Mouse (Mus musculus) midbrain, embryonic 13.5 days (tissue): ENCODE data around the gene Gm20532. TPM values are rescaled to one million over a fixed set of nuclear protein-coding genes. Genes with fewer than 3 reads are reported as not detected.

Experiments
- ATAC-seq: fragments of 200-750 bp; cut with Nextera tagmentation; 2 replicates; pipeline ENCODE4 v1.8.0; 2017; ENCODE audit warnings: mild to moderate bottlenecking, moderate TSS enrichment, moderate library complexity
- H3K27ac ChIP-seq: fragments of 300-500 bp; sonication (generic); 2 replicates; pipeline ENCODE4 v1.5.1; 2015; ENCODE audit warnings: inconsistent platforms, mild to moderate bottlenecking, moderate library complexity
- H3K27me3 ChIP-seq: fragments of 300-500 bp; sonication (generic); 2 replicates; pipeline ENCODE4 v1.6.1; 2015; ENCODE audit warnings: mild to moderate bottlenecking, inconsistent platforms
- H3K36me3 ChIP-seq: fragments of 300-500 bp; sonication (generic); 2 replicates; pipeline ENCODE4 v1.6.1; 2015; ENCODE audit warnings: mild to moderate bottlenecking, inconsistent platforms
- H3K4me1 ChIP-seq: fragments of 300-500 bp; sonication (generic); replicated peaks from 2 replicates; pipeline ENCODE4 v1.6.1; 2015; ENCODE audit warnings: inconsistent platforms
- H3K4me2 ChIP-seq: fragments of 300-500 bp; sonication (generic); replicated peaks from 2 replicates; pipeline ENCODE4 v1.6.1; 2015; ENCODE audit warnings: moderate library complexity, mild to moderate bottlenecking, inconsistent platforms
- H3K4me3 ChIP-seq: fragments of 300-500 bp; sonication (generic); replicated peaks from 2 replicates; pipeline ENCODE4 v1.5.1; 2015; ENCODE audit warnings: mild to moderate bottlenecking, inconsistent platforms
- H3K9ac ChIP-seq: fragments of 300-500 bp; sonication (generic); replicated peaks from 2 replicates; pipeline ENCODE4 v1.6.1; 2015; ENCODE audit warnings: mild to moderate bottlenecking, inconsistent platforms
- H3K9me3 ChIP-seq: fragments of 300-500 bp; sonication (generic); 2 replicates; pipeline ENCODE4 v1.6.1; 2016; ENCODE audit warnings: mild to moderate bottlenecking, inconsistent platforms
- WGBS: fragments of 180-500 bp; shearing (Covaris S2); methylation state at CpG from one replicate; pipeline ENCODE4 v1.1.7; 2015; 5-methylcytosine and 5-hydroxymethylcytosine counted together
- polyA plus RNA-seq: library from polyadenylated mRNA; unstranded; fragments of >200 nt; fragmentation: Nextera tagmentation; extraction: Ambion mirVana; gene quantifications from 2 replicates; pipeline ENCODE4 v1.2.1, GENCODE M21; 2015

Gm20532 gene
- polyA plus RNA-seq, 1 experiment from 2014 or later = not detected

- H3K4me3 ChIP-seq = no peak overlapping the region
- H3K27me3 ChIP-seq = no peaks in the 10 kb centered on the region
- peaks cover 15% of the 10 kb centered on the region; the same call in 1 of the 2 replicates for H3K4me1 ChIP-seq
- H3K4me2 ChIP-seq = no peak overlapping the region
- no peak for ATAC-seq
- WGBS = 28% methylated on average over 5 of the region's 5 CpGs
- no peak overlapping the region for H3K27ac ChIP-seq
- H3K9ac ChIP-seq = no peak overlapping the region
- no peaks in the 10 kb centered on the region for H3K36me3 ChIP-seq
- no peaks in the 10 kb centered on the region for H3K9me3 ChIP-seq
Measured at GRCm38 (mm10) chr2:26574862-26575261, 11.6 kb upstream of the Gm20532 start.

GRCm38 (mm10) chr2:26575378-26575777 lies 11.1 kb upstream of the Gm20532 start:
- no peak for ATAC-seq
- 89% methylated on average over 1 of the region's 1 CpGs for WGBS

DNA sequence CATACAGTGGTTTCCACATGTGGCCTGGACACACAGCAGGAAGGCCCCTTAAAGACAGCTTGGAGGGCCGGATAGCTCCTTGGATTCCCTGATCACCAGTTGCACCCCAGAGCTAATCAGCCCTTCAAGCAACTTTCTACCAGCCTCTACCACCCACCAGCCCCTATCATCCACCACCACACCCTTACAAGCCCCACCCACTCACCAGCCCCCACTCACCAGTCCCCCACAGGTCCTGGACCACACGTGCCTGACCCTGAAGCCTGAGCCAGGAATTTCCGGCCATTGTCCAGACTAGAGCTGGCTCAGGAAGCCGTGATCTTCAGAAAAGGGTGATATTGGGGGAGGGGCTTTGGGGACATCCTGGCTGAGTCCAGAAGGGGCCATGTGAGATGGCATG lies 10.6 kb upstream of the Gm20532 start:
- Histone ChIP-seq H3K36me3 (no peaks in the 10 kb centered on the region), H3K4me2 (no peak overlapping the region), H3K9ac (no peak overlapping the region), H3K4me1 (peaks cover 15% of the 10 kb centered on the region; the same call in 1 of the 2 replicates), H3K9me3 (no peaks in the 10 kb centered on the region), H3K4me3 (no peak overlapping the region), H3K27me3 (no peaks in the 10 kb centered on the region), H3K27ac (no peak overlapping the region)
- no peak for ATAC-seq
- WGBS = 70% methylated on average over 4 of the region's 4 CpGs

More at GRCm38 (mm10) chr2:26575378-26575777, 11.1 kb upstream of the Gm20532 start:
- no peak overlapping the region for H3K9ac ChIP-seq
- H3K9me3 ChIP-seq = no peaks in the 10 kb centered on the region
- no peaks in the 10 kb centered on the region for H3K36me3 ChIP-seq
- H3K4me1 ChIP-seq = peaks cover 15% of the 10 kb centered on the region; the same call in 1 of the 2 replicates
- no peak overlapping the region for H3K4me3 ChIP-seq
- no peak overlapping the region for H3K4me2 ChIP-seq
- H3K27ac ChIP-seq = no peak overlapping the region
- no peaks in the 10 kb centered on the region for H3K27me3 ChIP-seq

GRCm38 (mm10) chr2:26576462-26576861 lies 10.0 kb upstream of the Gm20532 start:
- WGBS = 41% methylated on average over 4 of the region's 4 CpGs
- Histone ChIP-seq H3K9ac (no peak overlapping the region), H3K36me3 (no peaks in the 10 kb centered on the region), H3K27ac (no peak overlapping the region), H3K9me3 (no peaks in the 10 kb centered on the region), H3K4me1 (peaks cover 15% of the 10 kb centered on the region; the same call in 1 of the 2 replicates), H3K4me3 (no peak overlapping the region), H3K27me3 (no peaks in the 10 kb centered on the region), H3K4me2 (no peak overlapping the region)
- no peak for ATAC-seq

DNA sequence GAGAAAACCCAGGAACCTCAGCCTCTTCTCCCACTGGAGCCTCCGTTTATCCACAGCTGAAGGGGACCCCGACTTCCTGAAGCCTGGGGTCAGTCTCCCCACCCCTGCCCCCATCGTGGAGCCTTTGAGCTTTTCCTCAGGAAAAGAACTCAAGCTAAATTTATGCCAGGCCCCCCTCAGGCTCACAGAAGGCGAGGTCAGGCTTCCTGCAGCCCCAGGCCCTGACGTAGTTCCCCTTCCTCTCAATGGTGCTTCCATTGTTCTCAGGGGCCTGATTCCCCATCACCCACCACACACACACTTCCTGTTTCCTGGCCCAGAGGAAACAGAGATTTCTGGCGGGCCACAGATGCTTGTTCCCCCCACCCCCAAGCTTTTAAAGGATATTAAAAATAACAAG lies 8.1 kb upstream of the Gm20532 start:
- no peak overlapping the region for H3K4me2 ChIP-seq
- no peaks in the 10 kb centered on the region for H3K9me3 ChIP-seq
- no peak for ATAC-seq
- no peak overlapping the region for H3K9ac ChIP-seq
- WGBS = 65% methylated on average over 6 of the region's 6 CpGs
- H3K27me3 ChIP-seq = no peaks in the 10 kb centered on the region
- no peak overlapping the region for H3K4me3 ChIP-seq
- peaks cover 12% of the 10 kb centered on the region; the same call in 1 of the 2 replicates for H3K4me1 ChIP-seq
- H3K36me3 ChIP-seq = no peaks in the 10 kb centered on the region
- peak overlapping the region; percentile 51; the same call in 1 of the 2 replicates for H3K27ac ChIP-seq

DNA sequence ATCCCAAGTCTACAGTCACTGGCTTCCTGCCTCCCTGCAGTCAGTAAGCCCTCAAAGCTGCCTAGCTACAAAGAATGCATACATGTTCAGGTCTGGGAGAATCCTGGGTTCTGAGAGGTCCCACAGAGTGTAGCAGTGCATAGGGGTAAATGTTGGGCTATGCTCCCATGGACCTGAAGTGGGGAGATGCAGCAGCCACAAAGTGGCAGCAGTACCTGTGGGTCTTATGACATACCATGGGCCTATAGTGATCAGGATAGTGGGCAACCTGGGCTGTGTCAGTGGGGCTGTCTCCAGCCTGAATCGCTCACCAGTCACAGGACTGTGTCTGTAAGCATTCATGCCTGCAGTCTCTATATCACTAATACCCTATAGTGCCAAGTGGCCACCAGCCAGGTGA lies 6.7 kb upstream of the Gm20532 start, which contains the start of gene Egfl7:
Gene Egfl7 (plus strand): TSS at position 301 of the 400 bp plus-strand sequence.
- H3K4me3 ChIP-seq = no peak within 1 kb of the TSS
- 0 out of 2 replicates have a peak, but pooled peaks cover 6% of the 10 kb centered on the region for H3K4me1 ChIP-seq
- no peak within 1 kb of the TSS for H3K27ac ChIP-seq
- H3K9ac ChIP-seq = no peak within 1 kb of the TSS
- H3K4me2 ChIP-seq = no peak within 1 kb of the TSS
- H3K27me3 ChIP-seq = no peaks in the 10 kb centered on the region
- 95% methylated on average over 1 of the region's 1 CpGs for WGBS
- H3K9me3 ChIP-seq = no peaks in the 10 kb centered on the region
- no peak for ATAC-seq
- no peaks in the 10 kb centered on the region for H3K36me3 ChIP-seq

GRCm38 (mm10) chr2:26580751-26581150 lies 5.7 kb upstream of the Gm20532 start:
- no peaks in the 10 kb centered on the region for H3K27me3 ChIP-seq
- H3K4me1 ChIP-seq = 0 out of 2 replicates have a peak, but pooled peaks cover 6% of the 10 kb centered on the region
- H3K4me2 ChIP-seq = no peak overlapping the region
- ATAC-seq = no peak
- H3K9me3 ChIP-seq = no peaks in the 10 kb centered on the region
- H3K4me3 ChIP-seq = no peak overlapping the region
- H3K36me3 ChIP-seq = no peaks in the 10 kb centered on the region
- WGBS = 94% methylated on average over 5 of the region's 5 CpGs
- H3K27ac ChIP-seq = no peak overlapping the region
- no peak overlapping the region for H3K9ac ChIP-seq

DNA sequence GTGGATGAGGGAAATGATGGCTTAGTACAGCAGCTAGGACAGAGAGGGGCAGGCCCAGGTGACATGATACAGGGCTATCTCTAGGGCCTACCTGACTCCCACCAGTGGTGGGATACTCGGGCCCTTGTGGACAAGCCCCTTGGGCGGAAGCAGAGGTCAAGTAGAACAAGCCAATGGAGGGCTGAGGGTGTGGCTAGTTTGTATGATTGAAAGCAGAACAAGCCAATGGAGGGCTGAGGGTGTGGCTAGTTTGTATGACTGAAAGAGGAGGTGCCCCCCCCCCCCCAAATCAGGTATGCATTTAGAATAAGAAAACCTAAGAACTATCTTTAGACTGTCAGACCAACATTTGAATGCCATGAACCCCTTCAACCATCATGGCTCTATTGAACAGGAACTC lies 4.2 kb upstream of the Gm20532 start:
- no peak overlapping the region for H3K9ac ChIP-seq
- no peak overlapping the region for H3K4me2 ChIP-seq
- H3K27me3 ChIP-seq = no peaks in the 10 kb centered on the region
- H3K27ac ChIP-seq = no peak overlapping the region
- WGBS = 72% methylated on average over 2 of the region's 2 CpGs
- no peak for ATAC-seq
- no peaks in the 10 kb centered on the region for H3K36me3 ChIP-seq
- peaks cover 18% of the 10 kb centered on the region for H3K4me1 ChIP-seq
- no peaks in the 10 kb centered on the region for H3K9me3 ChIP-seq
- H3K4me3 ChIP-seq = no peak overlapping the region

- H3K27me3 ChIP-seq = no peaks in the 10 kb centered on the region
- no peaks in the 10 kb centered on the region for H3K9me3 ChIP-seq
- H3K4me3 ChIP-seq = no peak overlapping the region
- no peak overlapping the region for H3K9ac ChIP-seq
- no peak overlapping the region for H3K4me2 ChIP-seq
- H3K27ac ChIP-seq = no peak overlapping the region
- peaks cover 20% of the 10 kb centered on the region for H3K4me1 ChIP-seq
- no peak for ATAC-seq
- WGBS = 82% methylated on average over 7 of the region's 7 CpGs
- H3K36me3 ChIP-seq = no peaks in the 10 kb centered on the region
Measured at GRCm38 (mm10) chr2:26582741-26583140, 3.7 kb upstream of the Gm20532 start.

DNA sequence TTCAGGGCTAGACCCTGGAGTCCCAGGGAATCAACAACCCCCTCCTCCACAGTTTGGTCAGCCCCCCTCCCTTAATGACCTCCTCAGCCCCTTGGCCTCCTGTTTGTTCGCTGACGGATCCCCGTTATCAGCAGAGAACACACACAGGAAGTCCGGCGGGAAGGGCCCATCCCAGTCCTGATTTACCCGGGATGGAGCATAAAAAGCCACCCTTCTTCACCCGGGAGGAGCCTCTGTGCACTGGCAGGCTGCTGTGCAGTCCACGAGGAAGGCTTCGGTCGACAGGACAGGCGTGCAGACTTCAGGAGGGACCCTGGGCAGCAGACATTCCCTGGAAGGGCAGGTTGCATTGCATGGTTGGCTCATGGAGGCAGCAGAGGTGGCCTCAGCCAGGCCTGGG lies 2.8 kb upstream of the Gm20532 start:
- H3K9ac ChIP-seq = 0 out of 2 replicates have a peak overlapping the region, but pooled peaks have one; percentile 36
- WGBS = 75% methylated on average over 11 of the region's 11 CpGs
- no peaks in the 10 kb centered on the region for H3K27me3 ChIP-seq
- H3K9me3 ChIP-seq = no peaks in the 10 kb centered on the region
- H3K4me1 ChIP-seq = peaks cover 14% of the 10 kb centered on the region
- no peak overlapping the region for H3K4me2 ChIP-seq
- H3K36me3 ChIP-seq = no peaks in the 10 kb centered on the region
- 0 out of 2 replicates have a peak overlapping the region, but pooled peaks have one; percentile 51 for H3K27ac ChIP-seq
- peak overlapping the region; percentile 14; the same call in 1 of the 2 replicates for H3K4me3 ChIP-seq
- no peak for ATAC-seq

DNA sequence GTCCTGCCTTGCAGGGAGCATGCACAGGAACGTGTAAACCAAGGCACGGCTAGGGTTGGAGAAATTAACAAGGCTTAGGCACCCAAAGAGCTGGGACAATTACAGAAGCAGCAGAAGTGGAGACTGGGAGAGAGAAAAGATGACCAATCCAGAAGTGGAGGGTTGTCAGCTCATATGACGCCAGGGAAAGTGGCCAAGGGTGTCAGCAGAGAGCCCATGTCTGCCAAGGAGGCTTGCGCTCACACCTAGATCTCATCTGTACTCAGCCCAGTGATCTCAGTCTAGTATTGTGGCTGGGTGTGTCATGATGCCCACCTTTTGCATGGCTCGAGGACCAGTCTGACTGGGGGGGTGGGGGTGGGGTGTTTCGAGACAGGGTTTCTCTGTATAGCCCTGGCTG lies 726 bp upstream of the Gm20532 start:
- Histone ChIP-seq H3K27me3 (no peaks in the 10 kb centered on the region), H3K4me3 (0 out of 2 replicates have a peak overlapping the region, but pooled peaks have one; percentile 53), H3K27ac (peak overlapping the region; percentile 1; the same call in 1 of the 2 replicates), H3K9me3 (no peaks in the 10 kb centered on the region), H3K9ac (peak overlapping the region; percentile 23; the same call in 1 of the 2 replicates), H3K4me2 (no peak overlapping the region), H3K4me1 (peaks cover 14% of the 10 kb centered on the region), H3K36me3 (no peaks in the 10 kb centered on the region)
- 72% methylated on average over 6 of the region's 6 CpGs for WGBS
- ATAC-seq = 0 out of 2 replicates have a peak, but pooled peaks have one; percentile 1

- WGBS = 7% methylated on average over 11 of the region's 11 CpGs
- peak overlapping the region; percentile 53 for H3K4me3 ChIP-seq
- H3K9ac ChIP-seq = peak overlapping the region; percentile 71
- no peaks in the 10 kb centered on the region for H3K36me3 ChIP-seq
- ATAC-seq = peak; percentile 64; the same call in 1 of the 2 replicates
- peaks cover 14% of the 10 kb centered on the region for H3K4me1 ChIP-seq
- H3K4me2 ChIP-seq = peak overlapping the region; percentile 75
- H3K27ac ChIP-seq = no peak overlapping the region
- no peaks in the 10 kb centered on the region for H3K27me3 ChIP-seq
- H3K9me3 ChIP-seq = no peaks in the 10 kb centered on the region
Measured at GRCm38 (mm10) chr2:26587044-26587405, 586 bp downstream of the Gm20532 start.

DNA sequence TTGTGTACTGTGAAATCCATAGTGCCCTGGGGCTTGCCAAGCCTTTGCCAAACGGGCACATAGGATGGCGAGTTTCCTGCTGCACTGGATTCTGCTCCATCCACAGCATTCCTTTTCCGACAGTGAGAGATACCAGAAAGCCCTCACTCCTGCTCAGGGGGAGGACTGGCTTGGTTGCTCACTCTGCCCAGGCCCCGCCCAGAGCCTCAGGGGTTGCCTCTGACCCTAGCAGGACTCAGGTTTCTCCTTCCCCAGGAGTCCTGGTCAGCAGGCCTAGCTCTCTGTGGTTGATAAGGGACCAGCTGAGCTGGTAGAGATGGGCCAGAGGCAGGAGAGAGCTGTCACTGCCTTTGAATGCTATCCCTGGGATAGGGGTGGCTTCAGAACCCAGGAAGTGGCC lies 2.1 kb downstream of the Gm20532 start:
- peak overlapping the region; percentile 9; the same call in 1 of the 2 replicates for H3K4me2 ChIP-seq
- H3K4me1 ChIP-seq = peaks cover 14% of the 10 kb centered on the region
- WGBS = 46% methylated on average over 4 of the region's 4 CpGs
- H3K9ac ChIP-seq = peak overlapping the region; percentile 25
- no peak for ATAC-seq
- no peaks in the 10 kb centered on the region for H3K36me3 ChIP-seq
- no peak overlapping the region for H3K27ac ChIP-seq
- no peaks in the 10 kb centered on the region for H3K9me3 ChIP-seq
- H3K4me3 ChIP-seq = no peak overlapping the region
- H3K27me3 ChIP-seq = no peaks in the 10 kb centered on the region
